Mouse (Mus musculus) T-cell, adult 2 months (primary cell): ENCODE measurements around the gene Srgap1.

Source experiments
- DNase-seq: peaks from one replicate; pipeline ENCODE4 v3.0.0; 2022; ENCODE audit warnings: low spot score

The Srgap1 gene

DNA sequence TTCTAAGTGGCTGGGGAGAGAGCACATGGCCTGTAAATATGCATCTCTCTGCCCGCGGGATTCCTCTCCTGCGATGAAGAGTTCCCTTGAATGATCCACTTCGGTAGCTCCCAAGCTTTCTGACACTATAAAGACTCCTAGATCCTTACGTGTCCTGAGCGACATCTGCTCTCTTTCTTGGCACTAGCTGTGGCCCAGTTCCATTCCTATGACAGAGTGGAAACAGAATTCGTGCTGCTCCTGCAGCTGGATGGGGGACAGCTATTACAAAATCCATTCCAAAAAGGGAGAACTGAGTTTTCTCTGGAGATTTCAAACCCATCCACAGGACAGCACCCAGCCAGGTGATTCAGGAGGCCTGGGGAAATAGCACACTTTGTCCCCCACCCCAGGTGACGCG is 285.0 kb downstream of the Srgap1 start:
- no peak for DNase-seq

DNA sequence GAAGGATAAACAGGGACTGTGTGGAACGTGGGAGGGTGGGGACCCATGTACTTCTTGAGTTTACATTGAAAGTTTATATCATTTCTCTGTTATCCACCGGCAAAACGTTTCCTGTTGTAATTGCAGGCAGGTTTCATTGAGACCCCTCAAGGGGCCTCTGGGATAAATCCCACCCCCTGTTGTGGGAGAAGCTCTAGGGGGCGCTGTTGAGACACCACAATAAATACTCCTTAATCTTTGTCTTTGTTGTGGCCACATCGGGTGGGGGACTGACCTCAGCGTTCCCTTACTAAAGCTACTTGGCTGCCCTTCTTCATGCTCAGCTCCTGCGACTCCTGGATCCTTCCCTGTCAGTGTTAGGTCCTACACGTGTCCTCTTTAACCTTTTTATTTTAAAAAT is 288.0 kb downstream of the Srgap1 start:
- no peak for DNase-seq

DNA sequence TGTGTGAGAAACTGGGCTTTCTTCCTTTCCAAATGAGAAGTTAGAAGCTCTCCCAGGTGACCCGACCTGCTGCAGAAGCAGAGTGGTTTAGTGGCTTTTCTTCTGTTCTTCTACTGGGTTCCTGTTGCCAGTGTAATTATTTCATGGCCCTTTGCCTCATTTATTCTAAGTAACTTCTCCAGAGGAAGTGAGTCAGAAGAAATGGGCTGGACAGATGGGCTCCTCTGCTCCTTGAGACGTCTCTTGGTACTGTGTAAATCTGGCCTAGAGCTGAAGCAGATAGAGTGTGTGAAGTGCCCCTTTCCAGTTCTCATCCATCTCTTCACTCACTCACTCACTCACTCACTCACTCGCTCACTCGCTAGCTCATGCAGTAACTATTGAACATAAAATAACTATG is 290.4 kb downstream of the Srgap1 start:
- no peak for DNase-seq

DNA sequence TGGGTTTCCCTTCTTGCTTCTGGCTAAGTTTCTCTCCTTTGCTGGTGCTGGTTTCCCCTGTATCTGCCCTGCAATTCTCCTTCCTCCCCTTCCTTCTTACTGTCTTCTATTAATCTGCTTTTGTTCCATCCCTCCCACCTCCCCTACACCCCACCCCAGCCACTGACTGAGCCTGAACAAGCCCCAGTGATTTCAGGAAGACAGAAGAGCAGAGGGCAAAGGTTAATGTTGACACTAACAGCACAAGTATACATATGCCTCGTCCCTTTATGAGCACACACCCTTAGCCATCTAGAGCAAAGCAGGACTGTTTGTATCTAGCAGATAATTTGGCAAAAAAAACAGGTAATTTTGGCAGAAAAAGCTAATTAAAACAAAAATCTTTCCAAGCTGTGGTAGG is 291.3 kb downstream of the Srgap1 start:
- no peak for DNase-seq

DNA sequence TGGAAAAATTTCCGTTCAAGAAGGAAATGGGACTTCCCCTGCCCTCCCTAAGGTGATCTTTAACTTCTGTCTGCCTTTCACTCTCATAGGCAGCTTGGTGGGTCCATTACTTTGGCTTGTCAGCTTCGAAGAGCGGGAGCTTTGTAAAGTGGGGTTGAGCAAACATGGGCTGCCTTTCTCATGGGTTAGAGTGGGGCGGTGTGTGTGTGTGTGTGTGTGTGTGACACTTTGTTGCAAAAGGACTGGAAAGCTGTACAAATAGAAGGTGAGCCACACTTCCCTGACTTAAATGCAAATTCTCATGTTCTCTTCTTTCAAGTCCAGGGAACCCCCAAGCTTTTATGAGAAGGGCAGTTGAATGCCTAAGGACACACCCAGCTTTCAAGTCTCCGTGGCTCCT is 292.9 kb downstream of the Srgap1 start:
- no peak for DNase-seq

DNA sequence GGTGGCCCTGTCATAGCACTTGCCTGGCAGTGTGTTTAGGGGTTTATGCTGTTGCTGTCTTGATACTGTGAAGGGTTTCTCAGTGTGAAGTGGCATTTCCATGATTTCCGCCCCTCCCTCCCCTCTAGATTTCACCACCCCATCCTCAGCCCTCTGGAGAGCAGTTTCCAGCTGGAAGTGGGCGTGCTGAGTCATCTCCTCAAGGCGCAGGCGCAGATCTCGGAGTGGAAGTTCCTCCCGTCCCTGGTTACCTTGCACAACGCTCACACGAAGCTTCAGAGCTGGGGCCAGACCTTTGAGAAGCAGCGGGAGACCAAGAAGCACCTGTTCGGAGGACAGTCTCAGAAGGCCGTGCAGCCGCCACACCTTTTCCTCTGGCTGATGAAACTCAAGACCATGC is 296.9 kb downstream of the Srgap1 start:
- no peak for DNase-seq

DNA sequence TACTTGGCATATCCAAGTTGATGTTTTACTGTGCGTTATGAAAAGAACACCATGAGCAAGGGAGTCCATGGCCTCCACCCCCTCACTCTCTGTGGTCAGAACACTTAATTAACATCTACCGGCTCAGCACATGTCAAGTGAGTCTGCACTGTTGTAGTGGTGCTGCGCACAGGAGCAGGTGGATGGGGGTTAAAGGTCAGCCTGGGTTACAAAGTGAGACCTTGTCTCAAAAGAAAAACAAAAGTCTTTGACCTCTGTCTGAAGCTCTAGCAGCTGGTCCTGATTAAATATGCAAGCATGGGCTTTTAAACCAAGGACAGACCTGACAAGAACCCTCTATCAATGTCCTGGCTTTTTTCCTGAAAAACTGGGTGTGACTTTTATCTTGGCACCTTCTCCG is 304.8 kb downstream of the Srgap1 start:
- DNase-seq, result no peak

DNA sequence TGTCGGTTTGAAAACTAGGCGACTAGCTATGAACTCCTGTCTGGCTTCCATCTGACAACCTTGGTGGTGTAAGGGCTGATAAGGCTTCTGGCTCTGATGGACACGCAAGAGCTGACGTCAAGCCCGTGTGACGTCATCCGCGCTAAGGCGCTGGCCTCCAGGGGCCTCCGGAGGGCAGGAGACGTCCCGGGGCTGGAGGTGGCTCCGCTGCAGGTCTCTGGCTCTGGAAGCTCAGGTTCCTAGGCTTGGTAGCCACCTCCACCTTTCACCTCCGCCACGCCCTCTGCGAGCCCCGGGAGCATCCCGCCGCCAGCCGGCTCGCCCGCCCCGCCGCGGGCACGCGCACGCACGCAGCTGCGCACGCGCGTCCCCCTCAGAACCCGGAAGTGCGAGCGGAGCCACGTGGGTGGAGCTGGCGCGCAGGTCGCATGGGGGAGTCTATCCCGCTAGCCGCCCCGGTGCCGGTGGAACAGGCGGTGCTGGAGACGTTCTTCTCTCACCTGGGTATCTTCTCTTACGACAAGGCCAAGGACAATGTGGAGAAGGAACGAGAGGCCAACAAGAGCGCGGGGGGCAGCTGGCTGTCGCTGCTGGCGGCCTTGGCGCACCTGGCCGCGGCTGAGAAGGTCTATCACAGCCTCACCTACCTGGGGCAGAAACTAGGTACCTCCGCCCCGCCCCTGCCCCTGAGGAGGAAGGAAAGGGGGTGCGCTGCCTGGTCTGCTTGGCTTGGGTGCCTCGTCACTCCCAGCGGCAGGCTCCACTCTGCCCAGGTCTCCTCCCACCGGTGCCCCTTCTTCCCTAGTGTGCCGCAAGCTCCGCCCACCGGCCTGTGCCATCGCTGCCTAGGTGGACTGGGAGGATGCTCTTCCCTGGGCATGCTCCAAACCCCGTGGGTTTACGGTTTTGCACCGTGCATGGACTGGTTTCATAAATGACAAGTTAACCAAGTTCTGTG is 307.3 kb downstream of the Srgap1 start, which contains the start of gene BC048403:
Gene BC048403, plus strand, starts transcription at position 390 of the 958 bp plus-strand sequence.
- DNase-seq, result peak; percentile 90

DNA sequence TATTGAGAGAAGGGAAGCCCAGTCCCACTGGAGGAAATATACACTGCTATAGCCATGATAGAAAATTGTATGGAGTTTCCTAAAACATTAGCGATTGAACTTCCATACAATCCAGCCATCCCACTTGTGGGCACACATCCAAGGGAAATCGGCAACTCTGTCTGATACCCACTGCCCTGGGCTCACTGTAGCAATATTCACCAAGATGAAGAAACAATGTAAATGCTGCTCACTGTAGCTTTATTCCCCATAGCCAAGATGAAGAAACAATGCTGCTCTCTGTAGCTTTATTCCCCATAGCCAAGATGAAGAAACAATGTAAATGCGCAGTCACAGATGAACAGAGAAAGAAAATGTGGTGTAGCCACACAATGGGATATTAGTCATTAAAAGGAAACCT is 309.9 kb downstream of the Srgap1 start:
- DNase-seq, result no peak

DNA sequence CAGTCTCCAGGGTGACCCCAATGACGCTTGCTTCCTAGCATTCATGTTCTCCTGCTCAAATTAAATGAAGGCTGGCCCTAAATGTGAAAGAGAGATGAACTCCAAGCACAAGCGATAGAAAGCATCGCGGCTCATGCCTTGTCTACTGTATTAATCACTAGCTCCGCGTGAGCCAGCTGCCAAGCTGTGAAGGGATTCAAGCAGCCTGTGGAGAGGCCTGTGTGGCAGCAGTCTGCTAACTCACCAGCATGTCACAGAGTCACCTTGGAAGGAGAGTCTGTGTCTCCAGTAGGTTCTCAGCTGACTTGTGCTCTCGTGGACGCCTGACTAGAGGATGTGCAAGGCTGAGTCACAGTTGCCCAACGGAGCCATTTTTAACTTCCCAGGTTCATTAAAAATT is 314.6 kb downstream of the Srgap1 start:
- DNase-seq, result no peak

DNA sequence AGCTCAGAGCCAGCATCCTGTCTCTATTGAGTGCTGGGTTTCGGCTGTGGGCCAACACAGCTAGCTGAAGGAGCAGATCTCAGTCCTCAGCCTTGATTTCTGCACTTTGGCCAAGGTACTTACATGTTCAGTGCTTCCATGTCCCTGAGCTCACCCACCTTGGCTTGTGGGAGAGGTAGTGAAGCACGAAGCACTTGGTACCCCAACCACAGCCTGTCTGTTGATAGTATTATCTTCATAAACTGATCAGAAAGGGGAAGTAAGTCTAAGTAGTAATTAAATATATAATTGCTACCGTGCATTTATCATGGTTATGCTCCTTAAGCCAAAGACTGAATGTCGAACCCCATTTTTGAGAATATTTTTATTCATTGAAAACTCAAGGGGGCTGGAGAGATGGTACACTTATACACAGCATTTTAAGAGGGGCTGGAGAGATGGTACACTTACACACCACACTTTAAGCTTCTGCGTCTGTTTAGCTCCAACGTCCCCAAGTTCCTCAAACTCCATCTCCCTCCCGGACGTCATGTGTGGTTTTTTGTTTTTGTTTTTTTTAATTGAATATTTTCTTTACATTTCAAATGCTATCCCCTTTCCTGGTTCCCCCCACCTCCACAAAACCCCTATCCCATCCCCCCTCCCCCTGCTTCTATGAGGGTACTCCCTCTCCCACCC is 315.9 kb downstream of the Srgap1 start:
- no peak for DNase-seq
